Mouse (Mus musculus) heart, embryonic 12.5 days (tissue): Measurements from ENCODE around the gene Ighmbp2. TPM values are rescaled to one million over a fixed set of nuclear protein-coding genes. Genes with fewer than 3 reads are reported as not detected.

Experiments
- ATAC-seq: fragments of 200-750 bp; cut with Nextera tagmentation; 2 replicates; pipeline ENCODE4 v1.8.0; 2017; ENCODE audit warnings: moderate TSS enrichment, moderate library complexity; ENCODE audit not compliant: insufficient number of reproducible peaks, low FRiP score
- H3K27ac ChIP-seq: fragments of 300-500 bp; sonication (generic); 2 replicates; pipeline ENCODE4 v1.5.1; 2016; ENCODE audit warnings: mild to moderate bottlenecking, moderate library complexity; ENCODE audit not compliant: poor library complexity, severe bottlenecking
- H3K27me3 ChIP-seq: fragments of 300-500 bp; sonication (generic); replicated peaks from 2 replicates; pipeline ENCODE4 v1.6.1; 2016; ENCODE audit warnings: mild to moderate bottlenecking, moderate library complexity
- H3K36me3 ChIP-seq: fragments of 300-500 bp; sonication (generic); 2 replicates; pipeline ENCODE4 v1.6.1; 2016; ENCODE audit warnings: mild to moderate bottlenecking, moderate library complexity
- H3K4me1 ChIP-seq: fragments of 300-500 bp; sonication (generic); replicated peaks from 2 replicates; pipeline ENCODE4 v1.6.1; 2016; ENCODE audit warnings: mild to moderate bottlenecking
- H3K4me2 ChIP-seq: fragments of 300-500 bp; sonication (generic); 2 replicates; pipeline ENCODE4 v1.6.1; 2016; ENCODE audit warnings: mild to moderate bottlenecking, moderate library complexity
- H3K4me3 ChIP-seq: fragments of 300-500 bp; sonication (generic); 2 replicates; pipeline ENCODE4 v1.5.1; 2016; ENCODE audit warnings: mild to moderate bottlenecking
- H3K9ac ChIP-seq: fragments of 300-500 bp; sonication (generic); 2 replicates; pipeline ENCODE4 v1.6.1; 2016; ENCODE audit warnings: mild to moderate bottlenecking, moderate library complexity
- H3K9me3 ChIP-seq: fragments of 300-500 bp; sonication (generic); replicated peaks from 2 replicates; pipeline ENCODE4 v1.6.1; 2016; ENCODE audit warnings: mild to moderate bottlenecking, moderate library complexity
- WGBS: fragments of 180-500 bp; shearing (Covaris S2); methylation state at CpG from one replicate; pipeline ENCODE4 v1.1.7; 2016; 5-methylcytosine and 5-hydroxymethylcytosine counted together
- polyA plus RNA-seq: library from polyadenylated mRNA; unstranded; fragments of >200 nt; fragmentation: Nextera tagmentation; extraction: Ambion mirVana; gene quantifications from 2 replicates; pipeline ENCODE4 v1.2.1, GENCODE M21; 2016

Ighmbp2 gene
- polyA plus RNA-seq, 1 experiment from 2014 or later = 7.2 TPM

DNA sequence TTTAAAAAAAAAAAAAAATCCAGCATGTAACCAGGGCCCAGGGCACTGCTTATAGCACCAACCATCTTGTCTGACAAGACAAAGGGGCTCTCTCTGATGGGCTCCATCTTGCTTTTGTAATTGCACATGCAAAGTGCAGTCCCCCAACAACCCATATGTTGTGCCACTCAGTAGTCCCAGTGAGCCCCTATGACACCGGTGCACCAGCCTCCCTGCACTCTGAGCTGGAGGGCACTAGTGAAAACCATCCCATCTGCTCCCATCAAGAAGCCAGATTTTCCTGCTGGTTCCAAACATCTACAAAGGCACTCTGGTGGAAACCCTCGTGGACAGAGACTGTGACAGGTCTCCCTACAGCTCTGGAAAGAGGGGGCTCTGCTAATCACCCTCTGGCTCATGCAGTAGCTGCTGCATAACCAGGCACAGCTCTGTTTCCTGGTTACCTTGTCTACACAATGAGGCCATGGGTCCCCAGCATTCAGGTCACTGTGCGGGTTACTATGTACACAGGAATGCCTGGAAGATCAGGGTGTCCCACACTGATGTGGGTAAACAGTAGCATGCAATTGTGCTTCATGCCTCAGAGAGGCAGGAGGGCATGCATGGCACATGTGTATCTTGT lies 7.0 kb downstream of the Ighmbp2 start:
- Histone ChIP-seq H3K4me2 (no peak overlapping the region), H3K9me3 (no peaks in the 10 kb centered on the region), H3K4me3 (no peak overlapping the region), H3K27me3 (no peaks in the 10 kb centered on the region), H3K4me1 (no peaks in the 10 kb centered on the region), H3K9ac (no peak overlapping the region), H3K27ac (no peak overlapping the region), H3K36me3 (peaks cover 91% of the 10 kb centered on the region)
- ATAC-seq = no peak
- WGBS = 96% methylated on average over 3 of the region's 3 CpGs

DNA sequence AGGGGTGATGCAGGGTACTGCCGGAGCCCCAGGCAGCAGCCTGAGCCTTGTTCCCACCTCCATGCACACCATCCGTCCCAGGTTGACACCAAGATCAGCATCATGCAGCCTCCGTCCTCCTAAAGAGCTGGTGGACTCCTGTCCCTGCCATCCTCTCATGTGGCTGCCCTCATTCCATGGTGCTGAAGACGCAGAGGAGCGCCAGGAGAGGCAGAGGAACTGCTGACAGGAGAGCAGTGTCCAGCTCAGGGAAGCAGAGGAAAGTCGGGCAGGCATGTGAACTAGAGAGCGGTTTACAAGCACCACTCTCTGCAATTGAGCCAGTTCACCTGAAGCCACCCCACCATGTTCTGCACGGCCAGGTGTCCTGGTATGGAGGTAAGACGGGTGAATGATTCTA lies 9.5 kb downstream of the Ighmbp2 start:
- Histone ChIP-seq H3K9ac (no peak overlapping the region), H3K4me2 (no peak overlapping the region), H3K36me3 (peaks cover 89% of the 10 kb centered on the region), H3K4me1 (no peaks in the 10 kb centered on the region), H3K9me3 (no peaks in the 10 kb centered on the region), H3K27me3 (no peaks in the 10 kb centered on the region), H3K4me3 (no peak overlapping the region), H3K27ac (no peak overlapping the region)
- 85% methylated on average over 9 of the region's 9 CpGs for WGBS
- no peak for ATAC-seq

DNA sequence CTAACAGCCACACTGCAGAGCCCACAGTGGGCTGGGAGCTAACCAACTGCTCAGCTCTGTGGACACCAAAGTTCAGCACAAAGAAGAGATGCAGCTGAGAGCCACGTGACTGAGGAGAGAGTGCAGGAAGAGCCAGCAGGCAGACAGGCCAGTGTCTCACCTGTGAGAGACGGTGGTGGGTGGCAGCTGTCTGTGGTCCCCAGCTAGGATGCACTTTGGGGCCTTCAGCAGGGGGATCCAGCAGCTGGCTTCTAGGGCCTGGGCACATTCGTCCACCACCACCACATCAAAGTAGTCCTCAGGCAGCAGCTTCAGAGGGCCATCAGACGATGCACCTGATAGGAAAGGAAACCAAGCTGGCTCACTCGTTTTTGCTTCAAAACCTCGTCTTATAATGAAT lies 11.5 kb downstream of the Ighmbp2 start:
- Histone ChIP-seq H3K9me3 (no peaks in the 10 kb centered on the region), H3K4me2 (no peak overlapping the region), H3K4me1 (no peaks in the 10 kb centered on the region), H3K27ac (no peak overlapping the region), H3K4me3 (no peak overlapping the region), H3K27me3 (no peaks in the 10 kb centered on the region), H3K9ac (no peak overlapping the region), H3K36me3 (peaks cover 93% of the 10 kb centered on the region)
- 79% methylated on average over 6 of the region's 6 CpGs for WGBS
- no peak for ATAC-seq

DNA sequence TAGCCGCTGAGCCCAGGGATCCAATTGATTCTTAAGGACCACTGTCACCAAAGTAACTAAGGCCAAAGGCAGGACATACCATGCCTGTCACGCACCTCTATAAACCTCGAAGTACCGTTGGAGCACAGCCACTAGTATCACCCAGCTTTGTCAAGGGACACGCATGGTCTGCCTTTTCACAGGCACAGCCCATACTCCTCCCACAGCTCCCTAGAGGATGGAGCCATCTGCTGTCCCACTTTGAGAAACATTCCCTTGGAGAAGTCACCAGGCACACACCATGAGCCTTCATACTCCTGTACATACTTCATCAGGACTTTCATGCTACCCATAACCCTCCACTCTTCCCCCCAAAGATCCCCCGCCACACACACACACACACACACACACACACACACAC lies 13.0 kb downstream of the Ighmbp2 start:
- ATAC-seq = no peak
- peaks cover 94% of the 10 kb centered on the region for H3K36me3 ChIP-seq
- no peak overlapping the region for H3K4me3 ChIP-seq
- H3K27ac ChIP-seq = no peak overlapping the region
- H3K27me3 ChIP-seq = no peaks in the 10 kb centered on the region
- no peaks in the 10 kb centered on the region for H3K9me3 ChIP-seq
- no peaks in the 10 kb centered on the region for H3K4me1 ChIP-seq
- WGBS = 90% methylated on average over 6 of the region's 6 CpGs
- H3K9ac ChIP-seq = no peak overlapping the region
- no peak overlapping the region for H3K4me2 ChIP-seq

DNA sequence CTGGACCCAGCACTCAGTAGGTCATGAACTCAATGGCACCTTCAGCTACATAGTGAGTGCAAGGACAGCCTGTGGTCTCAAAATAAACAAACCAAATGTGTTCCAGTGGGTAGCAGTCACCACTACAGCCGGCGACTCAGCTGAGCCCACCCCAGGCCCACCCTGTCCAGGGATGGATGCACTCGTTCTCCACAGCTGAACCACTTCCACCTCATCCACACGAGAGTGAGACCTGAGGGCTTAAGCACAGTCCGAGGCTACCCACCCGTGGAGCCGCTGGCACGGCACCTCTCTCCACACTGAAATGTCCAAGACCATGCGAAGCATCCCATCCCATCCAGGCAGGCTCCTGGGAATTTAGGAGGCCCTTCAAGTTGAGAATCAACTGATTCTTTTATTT lies 13.5 kb downstream of the Ighmbp2 start:
- no peak overlapping the region for H3K27ac ChIP-seq
- H3K4me2 ChIP-seq = no peak overlapping the region
- H3K4me3 ChIP-seq = no peak overlapping the region
- no peak overlapping the region for H3K9ac ChIP-seq
- H3K36me3 ChIP-seq = peaks cover 94% of the 10 kb centered on the region
- no peaks in the 10 kb centered on the region for H3K4me1 ChIP-seq
- H3K9me3 ChIP-seq = no peaks in the 10 kb centered on the region
- WGBS = 89% methylated on average over 9 of the region's 9 CpGs
- no peaks in the 10 kb centered on the region for H3K27me3 ChIP-seq
- ATAC-seq = no peak

DNA sequence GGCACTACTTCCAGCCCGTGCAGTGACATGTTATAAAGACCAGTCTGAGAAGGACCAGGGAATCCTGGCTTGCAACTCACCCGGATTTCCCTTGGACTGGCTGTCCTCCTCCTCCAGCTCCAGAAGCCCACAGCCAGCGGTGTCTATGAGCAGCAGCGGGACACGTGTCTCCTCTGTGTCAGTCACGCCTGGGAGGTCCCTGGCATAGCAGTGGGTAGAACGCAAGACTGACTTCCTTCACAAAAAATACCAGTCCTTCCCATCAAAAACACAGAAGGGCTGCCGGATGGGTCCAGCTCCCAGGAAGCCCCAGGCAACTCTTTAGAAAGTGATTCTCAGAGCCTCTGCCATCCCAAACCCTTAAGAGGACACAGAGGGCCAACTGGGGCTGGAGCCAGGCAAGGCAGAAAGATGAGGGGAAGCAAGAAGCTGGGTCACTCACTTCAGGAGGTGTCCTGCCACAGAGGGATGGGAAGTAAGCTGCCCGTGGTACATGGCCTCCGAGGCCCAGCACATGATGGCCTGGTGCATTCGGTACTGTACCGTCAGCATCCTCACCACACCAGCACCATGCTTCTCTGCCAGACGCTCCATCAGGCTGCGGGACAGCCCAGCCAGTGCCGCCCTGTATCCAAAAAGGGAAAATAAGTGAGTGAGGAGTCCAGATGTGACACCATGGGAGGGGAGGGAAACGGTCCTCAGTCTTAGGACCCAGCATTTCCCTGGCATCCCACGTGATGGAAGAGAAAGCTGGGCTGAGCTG lies 14.4 kb downstream of the Ighmbp2 start:
- WGBS = 90% methylated on average over 17 of the region's 17 CpGs
- ATAC-seq = no peak
- Histone ChIP-seq H3K36me3 (peaks cover 93% of the 10 kb centered on the region), H3K9me3 (no peaks in the 10 kb centered on the region), H3K4me2 (no peak overlapping the region), H3K27me3 (no peaks in the 10 kb centered on the region), H3K9ac (no peak overlapping the region), H3K4me3 (no peak overlapping the region), H3K27ac (no peak overlapping the region), H3K4me1 (no peaks in the 10 kb centered on the region)

DNA sequence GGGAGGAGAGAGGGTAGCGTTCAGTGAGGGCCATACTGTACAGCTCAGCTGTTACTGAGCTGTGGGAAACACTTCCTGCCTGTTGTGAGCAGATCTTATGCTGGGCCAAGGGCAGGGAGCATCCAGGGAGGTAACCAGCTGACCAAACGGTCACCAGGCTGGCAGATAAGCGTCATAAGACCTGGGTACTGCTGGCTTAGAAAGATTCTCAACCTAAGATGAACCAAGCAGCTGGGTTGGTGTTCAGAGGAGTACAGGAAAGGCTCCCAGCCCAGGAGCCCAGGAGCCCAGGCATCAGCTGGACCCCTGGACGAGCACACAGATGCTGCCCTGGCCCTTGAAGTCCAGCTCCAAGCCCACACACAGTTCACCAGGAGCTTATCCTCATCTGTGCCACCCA lies 15.5 kb downstream of the Ighmbp2 start:
- H3K4me2 ChIP-seq = no peak overlapping the region
- WGBS = 84% methylated on average over 4 of the region's 4 CpGs
- ATAC-seq = no peak
- no peak overlapping the region for H3K9ac ChIP-seq
- H3K4me1 ChIP-seq = no peaks in the 10 kb centered on the region
- H3K4me3 ChIP-seq = no peak overlapping the region
- no peak overlapping the region for H3K27ac ChIP-seq
- peaks cover 87% of the 10 kb centered on the region for H3K36me3 ChIP-seq
- no peaks in the 10 kb centered on the region for H3K27me3 ChIP-seq
- no peaks in the 10 kb centered on the region for H3K9me3 ChIP-seq

DNA sequence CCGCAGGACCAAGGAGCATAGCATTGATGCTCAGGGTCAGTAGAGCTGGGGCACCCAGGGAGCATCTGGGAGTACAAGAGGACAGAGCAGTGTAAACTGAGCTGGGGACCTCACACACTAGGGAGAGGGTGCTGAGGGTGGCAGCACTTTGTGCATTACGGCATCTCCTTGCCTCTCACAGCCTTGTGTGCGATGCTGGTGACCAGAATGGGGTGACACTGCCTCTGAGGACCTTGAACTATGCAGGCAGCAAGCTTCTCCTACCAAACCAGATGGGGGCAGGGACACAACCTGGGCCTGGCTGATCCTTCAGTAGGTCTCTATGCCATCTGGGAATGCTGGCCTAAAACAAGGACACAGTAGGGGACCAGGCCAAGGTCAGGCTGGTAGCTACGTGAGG lies 16.1 kb downstream of the Ighmbp2 start:
- ATAC-seq = no peak
- 92% methylated on average over 4 of the region's 4 CpGs for WGBS
- Histone ChIP-seq H3K4me3 (no peak overlapping the region), H3K4me2 (no peak overlapping the region), H3K36me3 (peaks cover 86% of the 10 kb centered on the region), H3K9ac (no peak overlapping the region), H3K9me3 (no peaks in the 10 kb centered on the region), H3K27ac (no peak overlapping the region), H3K4me1 (no peaks in the 10 kb centered on the region), H3K27me3 (no peaks in the 10 kb centered on the region)

DNA sequence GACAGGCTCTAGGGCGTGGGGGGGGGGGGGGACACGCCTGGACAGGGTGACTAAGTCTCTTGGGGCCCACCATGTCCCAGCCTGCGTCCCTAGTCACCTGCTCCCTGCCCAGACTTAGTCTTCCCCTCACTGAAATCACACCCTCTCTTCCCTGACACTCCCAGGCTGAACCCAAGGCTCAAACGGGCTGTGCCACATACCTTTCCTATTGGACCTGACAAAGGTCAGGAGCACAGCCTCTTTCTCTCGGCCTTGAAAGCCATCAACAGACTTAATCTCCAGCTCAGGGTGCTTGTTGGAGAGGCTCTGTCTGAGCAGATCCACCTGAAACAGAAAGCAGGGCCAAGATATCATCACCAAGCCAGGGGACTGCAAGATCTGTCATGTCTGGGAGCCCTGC lies 16.7 kb downstream of the Ighmbp2 start:
- 86% methylated on average over 5 of the region's 5 CpGs for WGBS

DNA sequence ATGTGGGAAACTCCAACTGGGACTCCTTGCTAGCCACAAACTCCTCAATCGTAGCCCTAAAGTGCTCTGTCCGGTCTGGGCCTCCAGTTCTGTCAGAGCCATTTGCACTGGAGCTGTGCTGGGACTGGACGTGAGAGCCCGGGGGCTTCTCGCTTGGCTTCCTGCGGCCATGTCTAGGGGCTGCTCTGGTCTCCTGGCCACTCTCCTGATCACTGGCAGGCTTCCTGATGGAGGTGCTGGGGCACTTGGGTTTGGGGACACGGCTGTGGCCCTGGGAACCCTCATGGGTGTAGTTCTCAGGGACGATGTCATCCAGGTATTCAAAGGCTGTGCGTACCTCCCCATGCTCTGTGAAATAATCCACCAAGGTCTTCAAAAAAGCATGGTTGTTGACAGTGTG lies 17.6 kb downstream of the Ighmbp2 start:
- Histone ChIP-seq H3K4me3 (no peak overlapping the region), H3K27ac (no peak overlapping the region), H3K4me2 (no peak overlapping the region), H3K36me3 (peaks cover 86% of the 10 kb centered on the region), H3K9ac (no peak overlapping the region), H3K9me3 (no peaks in the 10 kb centered on the region), H3K27me3 (no peaks in the 10 kb centered on the region), H3K4me1 (no peaks in the 10 kb centered on the region)
- 94% methylated on average over 9 of the region's 9 CpGs for whole genome bisulfite sequencing
- ATAC-seq = no peak

More for the DNA sequence above, 16.7 kb downstream of the Ighmbp2 start:
- ATAC-seq = no peak
- Histone ChIP-seq H3K27ac (no peak overlapping the region), H3K4me3 (no peak overlapping the region), H3K4me1 (no peaks in the 10 kb centered on the region), H3K36me3 (peaks cover 86% of the 10 kb centered on the region), H3K4me2 (no peak overlapping the region), H3K27me3 (no peaks in the 10 kb centered on the region), H3K9me3 (no peaks in the 10 kb centered on the region), H3K9ac (no peak overlapping the region)

DNA sequence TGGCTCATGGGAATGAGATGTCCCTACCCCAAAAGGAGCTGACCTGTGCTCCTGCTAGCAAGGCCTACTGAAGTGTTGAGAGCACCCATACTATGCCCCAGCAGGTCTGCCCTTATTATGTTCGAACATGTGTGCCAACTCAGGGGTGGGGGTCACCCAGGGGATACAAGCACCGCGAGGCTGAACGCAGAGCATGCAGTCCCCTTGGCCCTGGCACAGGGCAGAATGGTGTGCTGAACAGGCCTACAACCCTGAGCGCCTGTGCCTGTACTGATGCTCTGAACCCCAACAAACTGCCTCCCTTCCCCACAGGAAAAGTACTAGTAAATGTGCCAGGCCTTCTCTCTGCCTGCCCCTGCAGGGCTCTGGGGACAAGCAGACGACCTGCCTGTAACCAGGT lies 18.5 kb downstream of the Ighmbp2 start:
- H3K27me3 ChIP-seq = no peaks in the 10 kb centered on the region
- H3K4me1 ChIP-seq = no peaks in the 10 kb centered on the region
- WGBS = 94% methylated on average over 6 of the region's 6 CpGs
- H3K4me2 ChIP-seq = no peak overlapping the region
- H3K9me3 ChIP-seq = no peaks in the 10 kb centered on the region
- H3K27ac ChIP-seq = no peak overlapping the region
- peaks cover 91% of the 10 kb centered on the region for H3K36me3 ChIP-seq
- H3K4me3 ChIP-seq = no peak overlapping the region
- ATAC-seq = no peak
- H3K9ac ChIP-seq = no peak overlapping the region
